Comparison of ENCODE assay signal across 28 mouse cellular contexts in the genomic region with DNA sequence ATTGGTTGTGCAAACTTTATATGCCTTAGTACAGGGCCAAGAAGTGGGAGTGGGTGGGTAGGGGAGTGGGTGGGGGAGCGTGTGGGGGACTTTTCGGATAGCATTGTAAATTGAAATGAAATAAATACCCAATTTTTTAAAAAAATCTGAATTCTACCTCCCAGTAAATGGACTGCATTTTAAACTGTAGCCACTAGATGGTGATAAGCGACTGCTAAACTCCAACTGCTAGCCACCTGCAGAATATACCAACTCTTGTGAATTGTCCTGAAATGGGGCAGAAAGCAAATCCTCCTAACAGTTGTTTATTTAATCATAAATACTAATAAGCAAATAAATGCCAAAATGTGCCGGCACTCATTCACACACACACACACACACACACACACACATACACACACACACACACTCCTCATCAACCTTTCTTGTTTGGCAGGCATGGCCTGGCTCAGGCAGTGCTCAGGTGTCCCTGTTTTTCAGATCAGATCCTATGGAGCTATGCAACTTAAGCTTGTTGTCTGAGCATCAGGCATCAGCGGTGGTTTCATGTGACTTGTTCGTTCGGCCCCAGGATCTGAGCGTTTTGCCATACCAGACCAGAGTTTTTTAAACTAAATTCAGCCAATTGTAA. TPM values are rescaled to one million over a fixed set of nuclear protein-coding genes. Genes with fewer than 3 reads are reported as not detected.
A peak's percentile ranks its signal among the peaks of the same experiment; 100 is the strongest.
DNase-seq lines count a peak whose midpoint lies in the region; ATAC-seq and TF ChIP-seq lines count a peak whose summit lies in the region.
"Not testable (repeated sequence)": the region's sequence is repeated elsewhere in the genome, so short reads cannot be mapped to it uniquely, and the experiment has no call there.
"Had no signal": no experiment of that assay in that cellular context is flagged by ENCODE, and none has a peak within 500 bp of the region (broad histone marks: within the 10 kb centered on the region; RNA-seq: fewer than 3 reads in every experiment).

No protein-coding gene starts in this region.

- H3K4me2 ChIP-seq in embryonic facial prominence, embryonic 11.5 days (ENCODE audit: low read depth, low read length); forebrain, embryonic 15.5 days (replicated peaks); hindbrain, postnatal 0 days (ENCODE audit: low read depth, low read length); midbrain, embryonic 16.5 days (ENCODE audit: low read length): not testable (repeated sequence)

- not testable (repeated sequence) for H3K36me3 ChIP-seq in embryonic facial prominence, embryonic 11.5 days (replicated peaks; ENCODE audit: control insufficient read depth, insufficient read depth, low read depth, low read length); forebrain, embryonic 15.5 days; hindbrain, postnatal 0 days (ENCODE audit: insufficient read depth, low read length); midbrain, embryonic 16.5 days (ENCODE audit: control insufficient read depth, insufficient read depth, low read length)

- H3K27me3 ChIP-seq in embryonic facial prominence, embryonic 11.5 days (ENCODE audit: control insufficient read depth, insufficient read depth, low read length); forebrain, embryonic 15.5 days; hindbrain, postnatal 0 days (ENCODE audit: insufficient read depth, low read length); midbrain, embryonic 16.5 days (ENCODE audit: control insufficient read depth, insufficient read depth, low read depth, low read length): not testable (repeated sequence)

- not testable (repeated sequence) for H3K4me1 ChIP-seq in embryonic facial prominence, embryonic 11.5 days (ENCODE audit: control insufficient read depth, insufficient read depth, low read length); forebrain, embryonic 15.5 days; hindbrain, postnatal 0 days (ENCODE audit: insufficient read depth, low read length); midbrain, embryonic 16.5 days (ENCODE audit: control insufficient read depth, insufficient read depth, low read length)

- H3K9me3 ChIP-seq in embryonic facial prominence, embryonic 11.5 days (replicated peaks; ENCODE audit: control insufficient read depth, low read length); forebrain, embryonic 15.5 days; hindbrain, postnatal 0 days (ENCODE audit: low read length); midbrain, embryonic 16.5 days (replicated peaks; ENCODE audit: control insufficient read depth, low read length, poor library complexity, severe bottlenecking): not testable (repeated sequence)

- TF ChIP-seq CTCF in hindbrain, postnatal 0 days (IDR thresholded peaks at IDR 0.05; ENCODE audit: low read depth) = not testable (repeated sequence)

- not testable (repeated sequence) for H3K27ac ChIP-seq in embryonic facial prominence, embryonic 11.5 days (replicated peaks; ENCODE audit: low read depth, low read length); forebrain, embryonic 15.5 days (replicated peaks); hindbrain, postnatal 0 days; midbrain, embryonic 16.5 days (ENCODE audit: low read length)

- 0 out of 2 replicates have a peak, but pooled peaks have one; percentile 72 for ATAC-seq in embryonic facial prominence, embryonic 11.5 days (replicated peaks; ENCODE audit: insufficient number of reproducible peaks, low FRiP score, low TSS enrichment, low read depth)
- ATAC-seq in forebrain, embryonic 15.5 days (replicated peaks) = peak; percentile 58
- ATAC-seq in hematopoietic stem cell, adult 5-6 weeks (replicated peaks in 1 of 2; ENCODE audit: insufficient read depth in 1 of 2, low FRiP score in 2 of 2, low TSS enrichment in 1 of 2, low read depth in 1 of 2, poor library complexity in 2 of 2, severe bottlenecking in 2 of 2) = peak; percentile 66 to 69; a peak in 2 of 4 replicates
- ATAC-seq in hindbrain, postnatal 0 days = peak; percentile 75
- peak; percentile 81 for ATAC-seq in megakaryocyte progenitor cell, adult 5-6 weeks (replicated peaks; ENCODE audit: poor library complexity)
- ATAC-seq in midbrain, embryonic 16.5 days = peak; percentile 71; the same call in 1 of the 2 replicates

- WGBS in embryonic facial prominence, embryonic 11.5 days = 48% methylated on average over 8 of the region's 8 CpGs
- 44% methylated on average over 8 of the region's 8 CpGs for WGBS in forebrain, embryonic 15.5 days
- WGBS in hindbrain, postnatal 0 days = 44% methylated on average over 8 of the region's 8 CpGs
- 41% methylated on average over 8 of the region's 8 CpGs for WGBS in midbrain, embryonic 16.5 days

- not testable (repeated sequence) for DNase-seq in embryonic facial prominence, embryonic 11.5 days (ENCODE audit: low spot score); hindbrain, postnatal 0 days (ENCODE audit: low spot score)

- not testable (repeated sequence) for H3K4me3 ChIP-seq in embryonic facial prominence, embryonic 11.5 days (ENCODE audit: low read depth, low read length); forebrain, embryonic 15.5 days; hindbrain, postnatal 0 days (ENCODE audit: low read length); midbrain, embryonic 16.5 days (ENCODE audit: low read depth, low read length)

- not testable (repeated sequence) for H3K9ac ChIP-seq in embryonic facial prominence, embryonic 11.5 days (replicated peaks; ENCODE audit: low read length); forebrain, embryonic 15.5 days (replicated peaks); hindbrain, postnatal 0 days (replicated peaks; ENCODE audit: low read length); midbrain, embryonic 16.5 days (ENCODE audit: low read depth, low read length)

RNA-seq across cellular contexts. Expression of gene Pgk2, which starts 50.6 kb away (rescaled TPM):
- not detected in 2 replicates for polyA plus RNA-seq in embryonic facial prominence, embryonic 11.5 days (2014; fragmentation: Nextera tagmentation; extraction: Ambion mirVana)
- polyA plus RNA-seq in forebrain, embryonic 15.5 days (2015; fragmentation: Nextera tagmentation; extraction: Ambion mirVana) = not detected in 2 replicates
- not detected in 2 replicates for total RNA-seq in hematopoietic stem cell, adult 5-6 weeks (2017)
- total RNA-seq in hindbrain, postnatal 0 days (2014; rRNA removed) = not detected in 2 replicates
- polyA plus RNA-seq in hindbrain, postnatal 0 days (2015; fragmentation: Nextera tagmentation; extraction: Ambion mirVana) = not detected in 2 replicates
- total RNA-seq in megakaryocyte progenitor cell, adult 5-6 weeks (2015) = not detected in 2 replicates
- total RNA-seq in megakaryocyte progenitor cell, adult 5-6 weeks (2017) = not detected in 2 replicates
- not detected in 2 replicates for polyA plus RNA-seq in midbrain, embryonic 16.5 days (2015; fragmentation: Nextera tagmentation; extraction: Ambion mirVana)
- total RNA-seq: adrenal gland, adult 2 months; adrenal gland, postnatal 36 days; gastrocnemius, postnatal 14 days; heart, adult 18-20 months; heart, postnatal 36 days; layer of hippocampus, postnatal 10 days; left cerebral cortex, adult 18-20 months; left cerebral cortex, postnatal 25 days; liver, adult 2 months had no signal
- polyA plus RNA-seq: adrenal gland, adult 2 months; brain, embryonic 14.5 days; cortical plate, adult 2 months; embryonic facial prominence, embryonic 15.5 days; heart, embryonic 11.5 days; heart, embryonic 16.5 days; intestine, embryonic 16.5 days; limb, embryonic 12.5 days; liver, adult 2 months; liver, embryonic 15.5 days; lung, embryonic 14.5 days; midbrain, embryonic 10.5 days; neural tube, embryonic 11.5 days; spleen, adult 2 months; thymus, adult 2 months had no signal
